Mouse (Mus musculus) heart, embryonic 10.5 days (tissue): Measurements from ENCODE around the gene Pced1b. TPM values are rescaled to one million over a fixed set of nuclear protein-coding genes. Genes with fewer than 3 reads are reported as not detected.

Experiments used
- DNase-seq: peaks from one replicate; pipeline ENCODE4 v3.0.0-alpha.2; 2017; ENCODE audit warnings: low spot score
- H3K27ac ChIP-seq: fragments of 300-500 bp; sonication (generic); 2 replicates; pipeline ENCODE4 v1.5.1; 2016; ENCODE audit warnings: mild to moderate bottlenecking
- H3K27me3 ChIP-seq: fragments of 300-500 bp; sonication (generic); 2 replicates; pipeline ENCODE4 v1.6.1; 2016; ENCODE audit warnings: mild to moderate bottlenecking; ENCODE audit not compliant: poor library complexity, insufficient read depth, severe bottlenecking
- H3K36me3 ChIP-seq: fragments of 300-500 bp; sonication (generic); 2 replicates; pipeline ENCODE4 v1.6.1; 2016; ENCODE audit warnings: mild to moderate bottlenecking, moderate library complexity
- H3K4me1 ChIP-seq: fragments of 300-500 bp; sonication (generic); 2 replicates; pipeline ENCODE4 v1.6.1; 2016; ENCODE audit warnings: mild to moderate bottlenecking
- H3K4me3 ChIP-seq: fragments of 300-500 bp; sonication (generic); 2 replicates; pipeline ENCODE4 v1.5.1; 2016; ENCODE audit warnings: mild to moderate bottlenecking, moderate library complexity
- H3K9me3 ChIP-seq: fragments of 300-500 bp; sonication (generic); 2 replicates; pipeline ENCODE4 v1.6.1; 2016; ENCODE audit warnings: mild to moderate bottlenecking, moderate library complexity
- WGBS: fragments of 180-500 bp; shearing (Covaris S2); methylation state at CpG from one replicate; pipeline ENCODE4 v1.1.7; 2016; 5-methylcytosine and 5-hydroxymethylcytosine counted together
- polyA plus RNA-seq: library from polyadenylated mRNA; unstranded; fragments of >200 nt; fragmentation: Nextera tagmentation; extraction: Ambion mirVana; gene quantifications from 2 replicates; pipeline ENCODE4 v1.2.1, GENCODE M21; 2016

The Pced1b gene
- polyA plus RNA-seq, 1 experiment from 2014 or later = 2.4 TPM

GRCm38 (mm10) chr15:97411136-97411535 lies 164.2 kb downstream of the Pced1b start:
- H3K36me3 ChIP-seq = no peaks in the 10 kb centered on the region
- H3K4me3 ChIP-seq = no peak overlapping the region
- 0 out of 2 replicates have a peak, but pooled peaks cover 5% of the 10 kb centered on the region for H3K27me3 ChIP-seq
- H3K9me3 ChIP-seq = no peaks in the 10 kb centered on the region
- WGBS = 80% methylated on average over 2 of the region's 2 CpGs
- DNase-seq = no peak
- H3K27ac ChIP-seq = no peak overlapping the region
- no peaks in the 10 kb centered on the region for H3K4me1 ChIP-seq

GRCm38 (mm10) chr15:97411671-97412070 lies 164.8 kb downstream of the Pced1b start:
- Histone ChIP-seq H3K27me3 (0 out of 2 replicates have a peak, but pooled peaks cover 5% of the 10 kb centered on the region), H3K9me3 (no peaks in the 10 kb centered on the region), H3K4me1 (no peaks in the 10 kb centered on the region), H3K4me3 (no peak overlapping the region), H3K36me3 (no peaks in the 10 kb centered on the region), H3K27ac (no peak overlapping the region)
- DNase-seq = no peak
- WGBS = 85% methylated on average over 6 of the region's 6 CpGs

DNA sequence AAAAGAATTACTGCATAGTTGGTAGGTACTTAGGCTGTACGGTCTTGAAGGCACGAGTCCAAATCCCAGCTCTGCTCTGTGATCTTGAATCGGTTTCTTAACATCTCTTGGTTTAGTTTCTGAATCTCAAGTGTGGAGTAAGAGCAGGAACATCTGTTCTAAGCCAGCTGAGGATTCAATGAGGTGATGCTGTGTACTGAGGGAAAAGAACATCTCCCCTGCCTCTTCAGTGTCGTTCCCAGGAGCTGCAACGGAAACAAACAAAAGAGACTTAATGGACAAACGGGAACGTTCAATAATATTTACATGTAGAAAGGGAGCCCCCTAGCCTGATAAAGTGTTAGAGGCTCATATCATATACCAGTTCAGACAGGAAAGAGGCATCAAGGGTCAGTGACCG lies 165.4 kb downstream of the Pced1b start:
- Histone ChIP-seq H3K4me3 (no peak overlapping the region), H3K36me3 (no peaks in the 10 kb centered on the region), H3K27me3 (0 out of 2 replicates have a peak, but pooled peaks cover 5% of the 10 kb centered on the region), H3K9me3 (no peaks in the 10 kb centered on the region), H3K4me1 (no peaks in the 10 kb centered on the region), H3K27ac (no peak overlapping the region)
- 85% methylated on average over 8 of the region's 8 CpGs for WGBS
- DNase-seq = no peak

DNA sequence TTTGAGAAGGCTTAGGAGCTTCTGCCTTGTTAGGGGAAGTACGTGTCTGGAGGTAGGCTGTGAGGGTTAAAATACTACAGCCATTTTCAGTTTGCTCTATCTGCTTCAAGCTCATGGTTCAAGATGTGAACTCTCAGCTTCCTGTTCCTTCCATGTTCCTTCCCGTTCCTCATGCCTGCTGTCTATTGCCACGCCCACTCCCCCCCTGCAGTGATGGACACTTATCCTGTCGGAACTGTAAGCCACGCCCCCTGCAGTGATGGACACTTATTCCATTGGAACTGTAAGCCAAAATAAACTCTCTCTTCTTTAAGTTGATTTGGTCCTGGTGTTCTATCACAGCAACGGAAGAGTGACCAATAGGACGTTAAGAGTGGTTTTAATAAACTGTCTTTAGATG lies 166.0 kb downstream of the Pced1b start:
- 0 out of 2 replicates have a peak, but pooled peaks cover 4% of the 10 kb centered on the region for H3K27me3 ChIP-seq
- no peak for DNase-seq
- H3K9me3 ChIP-seq = no peaks in the 10 kb centered on the region
- no peak overlapping the region for H3K4me3 ChIP-seq
- H3K36me3 ChIP-seq = no peaks in the 10 kb centered on the region
- WGBS = 82% methylated on average over 7 of the region's 7 CpGs
- no peaks in the 10 kb centered on the region for H3K4me1 ChIP-seq
- H3K27ac ChIP-seq = no peak overlapping the region

DNA sequence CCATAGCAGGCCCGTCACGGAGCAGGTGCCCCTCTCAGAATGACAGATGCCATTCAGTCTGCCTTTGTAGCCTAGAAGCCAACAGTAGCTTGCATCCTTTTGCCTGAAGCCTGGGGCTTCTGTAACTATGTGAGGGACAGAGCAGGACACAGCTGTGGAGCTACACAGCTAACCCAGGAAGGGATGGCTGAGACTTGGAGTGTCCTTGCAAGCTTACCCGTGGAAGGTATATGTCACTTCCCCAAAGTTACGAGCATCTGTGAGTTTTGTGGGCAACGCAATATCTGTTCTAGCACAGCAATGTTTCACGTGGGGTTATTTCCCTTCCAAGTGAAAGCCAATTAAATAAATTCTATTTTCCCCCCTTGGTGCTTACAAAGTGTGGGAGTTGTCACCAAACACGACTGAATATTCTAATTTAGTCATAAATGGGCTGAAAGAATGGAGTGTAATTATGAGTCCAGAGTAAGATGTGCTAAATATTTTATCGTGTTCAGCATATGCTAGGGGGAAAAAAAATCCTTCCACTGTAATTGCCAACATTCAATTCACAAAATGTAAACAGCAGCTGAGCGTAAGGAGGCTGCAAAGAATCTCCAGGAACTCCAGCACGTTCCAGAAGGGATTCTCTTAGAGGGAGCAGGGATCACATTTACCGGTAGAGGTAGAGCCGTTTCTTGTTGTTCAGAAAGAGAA lies 168.0 kb downstream of the Pced1b start:
- no peaks in the 10 kb centered on the region for H3K4me1 ChIP-seq
- no peak overlapping the region for H3K4me3 ChIP-seq
- no peaks in the 10 kb centered on the region for H3K36me3 ChIP-seq
- DNase-seq = no peak
- no peaks in the 10 kb centered on the region for H3K9me3 ChIP-seq
- H3K27me3 ChIP-seq = no peaks in the 10 kb centered on the region
- H3K27ac ChIP-seq = no peak overlapping the region
- WGBS = 80% methylated on average over 12 of the region's 12 CpGs

DNA sequence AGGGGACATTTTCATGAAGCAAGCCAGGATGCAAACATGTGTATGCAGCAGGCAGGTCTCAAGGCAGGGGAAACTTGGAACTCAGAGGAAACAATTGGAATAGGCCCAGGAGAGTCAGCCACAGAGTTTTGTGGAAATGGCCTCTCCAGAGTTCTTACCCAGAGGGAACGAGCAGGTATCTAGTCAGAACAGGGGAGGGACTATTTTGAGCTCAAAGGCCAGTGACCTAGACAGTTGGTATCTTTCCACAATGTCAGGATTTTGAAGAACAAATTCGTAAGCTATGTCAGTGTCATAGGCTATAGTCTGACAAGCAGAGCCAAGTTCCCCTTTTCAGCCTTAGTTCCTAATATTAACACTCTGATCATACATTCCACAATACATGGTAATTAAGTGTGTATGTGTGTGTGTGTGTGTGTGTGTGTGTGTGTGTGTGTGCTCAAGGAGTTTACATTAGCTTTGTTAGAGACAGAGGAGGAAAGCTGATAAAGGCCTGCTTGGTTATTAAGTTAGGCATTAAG lies 168.6 kb downstream of the Pced1b start:
- Histone ChIP-seq H3K27me3 (no peaks in the 10 kb centered on the region), H3K9me3 (no peaks in the 10 kb centered on the region), H3K4me3 (no peak overlapping the region), H3K27ac (no peak overlapping the region), H3K4me1 (no peaks in the 10 kb centered on the region), H3K36me3 (no peaks in the 10 kb centered on the region)
- DNase-seq = no peak
- 53% methylated on average over 2 of the region's 2 CpGs for WGBS

DNA sequence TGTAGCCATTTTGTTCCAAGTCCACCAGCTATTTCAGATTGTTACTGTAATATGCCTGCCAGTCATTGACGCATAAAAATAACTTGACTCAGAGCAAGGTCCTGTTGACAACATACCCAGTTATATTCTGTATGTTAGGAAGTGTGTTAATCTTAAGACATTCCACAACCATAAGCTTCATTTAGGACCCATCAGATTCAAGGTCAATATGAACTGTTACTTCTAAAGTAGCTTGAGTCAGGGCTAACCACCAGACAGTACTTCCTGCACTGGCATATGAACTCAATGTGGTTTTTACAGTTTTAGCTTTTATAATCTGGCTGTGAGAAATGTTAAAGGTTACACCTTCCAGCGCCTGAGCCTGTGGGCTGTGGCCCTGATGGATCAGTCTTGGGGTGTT lies 173.4 kb downstream of the Pced1b start:
- Histone ChIP-seq H3K27ac (no peak overlapping the region), H3K27me3 (no peaks in the 10 kb centered on the region), H3K9me3 (no peaks in the 10 kb centered on the region), H3K36me3 (no peaks in the 10 kb centered on the region), H3K4me1 (0 out of 2 replicates have a peak, but pooled peaks cover 6% of the 10 kb centered on the region), H3K4me3 (no peak overlapping the region)
- 89% methylated on average over 2 of the region's 2 CpGs for WGBS
- DNase-seq = no peak

DNA sequence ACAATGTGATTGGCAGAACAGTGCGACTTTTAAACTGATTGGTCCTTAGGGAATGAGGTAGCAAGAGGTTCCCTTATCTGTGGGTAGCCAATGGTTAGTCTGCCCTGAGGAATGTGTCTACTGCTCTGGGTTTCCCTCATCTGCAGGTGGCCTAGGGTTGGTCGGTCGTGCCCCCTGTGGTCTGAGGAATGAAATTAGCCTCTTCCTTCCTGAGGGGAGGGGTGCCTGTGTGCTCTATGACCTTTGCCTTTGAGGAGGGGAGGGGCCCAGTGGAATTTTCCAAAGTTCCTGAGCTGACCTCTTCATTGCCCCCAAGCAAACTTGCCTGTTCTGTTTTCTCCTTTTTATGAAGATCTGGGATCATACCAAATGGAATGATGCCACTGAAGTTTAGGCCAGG lies 174.6 kb downstream of the Pced1b start:
- Histone ChIP-seq H3K27ac (no peak overlapping the region), H3K9me3 (no peaks in the 10 kb centered on the region), H3K36me3 (no peaks in the 10 kb centered on the region), H3K4me3 (no peak overlapping the region), H3K27me3 (no peaks in the 10 kb centered on the region), H3K4me1 (0 out of 2 replicates have a peak, but pooled peaks cover 6% of the 10 kb centered on the region)
- DNase-seq = no peak
- WGBS = 55% methylated on average over 3 of the region's 3 CpGs

- 72% methylated on average over 4 of the region's 4 CpGs for WGBS
- Histone ChIP-seq H3K27ac (no peak overlapping the region), H3K4me1 (0 out of 2 replicates have a peak, but pooled peaks cover 6% of the 10 kb centered on the region), H3K4me3 (no peak overlapping the region), H3K9me3 (no peaks in the 10 kb centered on the region), H3K36me3 (no peaks in the 10 kb centered on the region), H3K27me3 (no peaks in the 10 kb centered on the region)
- DNase-seq = no peak
These were observed 175.5 kb downstream of the Pced1b start for GRCm38 (mm10) chr15:97422212-97422944.

DNA sequence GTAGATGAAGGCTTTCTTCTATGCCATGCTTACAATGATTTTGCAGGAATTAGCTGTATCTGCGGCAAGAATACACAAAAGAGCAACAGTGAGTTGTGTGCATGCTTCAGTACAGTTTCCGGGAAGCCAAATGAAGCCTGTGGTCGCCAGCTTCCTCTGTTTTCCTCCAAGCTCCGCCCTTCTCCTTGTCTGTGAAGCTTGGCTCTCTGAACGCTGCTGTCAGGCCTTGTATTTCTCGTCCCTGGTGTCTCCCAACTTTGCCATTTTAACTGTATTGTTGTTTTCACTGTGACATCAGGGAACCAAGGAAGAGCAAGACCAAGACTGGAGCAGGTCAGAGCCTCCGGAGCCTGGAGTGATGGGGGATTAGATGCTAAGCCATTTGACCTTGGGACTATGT lies 177.5 kb downstream of the Pced1b start:
- Histone ChIP-seq H3K36me3 (no peaks in the 10 kb centered on the region), H3K27me3 (no peaks in the 10 kb centered on the region), H3K27ac (no peak overlapping the region), H3K9me3 (no peaks in the 10 kb centered on the region), H3K4me1 (0 out of 2 replicates have a peak, but pooled peaks cover 6% of the 10 kb centered on the region), H3K4me3 (no peak overlapping the region)
- no peak for DNase-seq
- WGBS = 59% methylated on average over 7 of the region's 7 CpGs

DNA sequence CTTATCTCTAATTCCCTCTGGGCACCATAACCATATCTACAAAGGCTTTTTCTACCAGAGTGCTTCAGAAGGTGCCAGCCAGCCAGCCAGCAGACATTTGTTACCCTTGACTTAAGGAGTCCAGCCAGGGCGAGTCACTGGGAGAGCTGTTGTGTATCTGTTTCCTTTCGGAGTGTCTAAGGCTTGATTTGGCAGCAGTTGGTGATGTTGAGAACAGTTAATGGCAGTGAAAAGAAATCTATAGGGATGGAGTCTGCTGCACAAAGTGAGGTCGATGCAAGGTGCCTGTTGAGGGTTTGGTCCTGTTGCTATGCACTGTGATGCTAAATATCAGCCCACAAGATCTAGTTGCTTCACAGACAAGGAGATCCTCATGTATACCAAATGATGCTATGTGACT lies 178.1 kb downstream of the Pced1b start:
- no peaks in the 10 kb centered on the region for H3K36me3 ChIP-seq
- no peaks in the 10 kb centered on the region for H3K27me3 ChIP-seq
- no peak overlapping the region for H3K4me3 ChIP-seq
- DNase-seq = no peak
- 65% methylated on average over 3 of the region's 3 CpGs for WGBS
- H3K9me3 ChIP-seq = no peaks in the 10 kb centered on the region
- 0 out of 2 replicates have a peak, but pooled peaks cover 6% of the 10 kb centered on the region for H3K4me1 ChIP-seq
- H3K27ac ChIP-seq = no peak overlapping the region

- Histone ChIP-seq H3K4me3 (no peak overlapping the region), H3K27me3 (no peaks in the 10 kb centered on the region), H3K9me3 (no peaks in the 10 kb centered on the region), H3K27ac (no peak overlapping the region), H3K36me3 (no peaks in the 10 kb centered on the region), H3K4me1 (peaks cover 19% of the 10 kb centered on the region)
- no peak for DNase-seq
- 81% methylated on average over 12 of the region's 12 CpGs for WGBS
These were observed 182.4 kb downstream of the Pced1b start for GRCm38 (mm10) chr15:97429201-97429900.

- Histone ChIP-seq H3K27ac (no peak overlapping the region), H3K4me1 (peaks cover 13% of the 10 kb centered on the region), H3K27me3 (no peaks in the 10 kb centered on the region), H3K4me3 (no peak overlapping the region), H3K36me3 (no peaks in the 10 kb centered on the region), H3K9me3 (no peaks in the 10 kb centered on the region)
- WGBS = 75% methylated on average over 6 of the region's 6 CpGs
- DNase-seq = no peak
These were observed 184.6 kb downstream of the Pced1b start for GRCm38 (mm10) chr15:97431533-97431932.
